Mouse (Mus musculus) limb, embryonic 11.5 days (tissue): ENCODE data around the gene Edn3. TPM values are rescaled to one million over a fixed set of nuclear protein-coding genes. Genes with fewer than 3 reads are reported as not detected.
A peak's percentile ranks its signal among the peaks of the same experiment; 100 is the strongest.

Experiments used
- ATAC-seq: fragments of 200-750 bp; cut with Nextera tagmentation; 2 replicates; pipeline ENCODE4 v1.8.0; 2017; ENCODE audit warnings: low read depth; ENCODE audit not compliant: insufficient number of reproducible peaks, low FRiP score, low TSS enrichment
- DNase-seq: peaks from one replicate; pipeline ENCODE4 v3.0.0-alpha.2; 2015; ENCODE audit warnings: low spot score
- H3K27ac ChIP-seq: fragments of 300-500 bp; sonication (generic); replicated peaks from 2 replicates; pipeline ENCODE4 v1.5.1; 2014; ENCODE audit warnings: low read depth, mild to moderate bottlenecking, low read length
- H3K27me3 ChIP-seq: fragments of 300-500 bp; sonication (generic); 2 replicates; pipeline ENCODE4 v1.6.1; 2014; ENCODE audit warnings: mild to moderate bottlenecking, low read length, mixed read lengths; ENCODE audit not compliant: control insufficient read depth, insufficient read depth
- H3K36me3 ChIP-seq: fragments of 300-500 bp; sonication (generic); 2 replicates; pipeline ENCODE4 v1.6.1; 2014; ENCODE audit warnings: mild to moderate bottlenecking, low read length, moderate library complexity, mixed read lengths; ENCODE audit not compliant: control insufficient read depth, insufficient read depth
- H3K4me1 ChIP-seq: fragments of 300-500 bp; sonication (generic); 2 replicates; pipeline ENCODE4 v1.6.1; 2014; ENCODE audit warnings: low read length, mixed read lengths; ENCODE audit not compliant: control insufficient read depth, insufficient read depth
- H3K4me2 ChIP-seq: fragments of 300-500 bp; sonication (generic); 2 replicates; pipeline ENCODE4 v1.6.1; 2014; ENCODE audit warnings: low read depth, mild to moderate bottlenecking, moderate library complexity; ENCODE audit not compliant: severe bottlenecking
- H3K4me3 ChIP-seq: fragments of 300-500 bp; sonication (generic); 2 replicates; pipeline ENCODE4 v1.5.1; 2014; ENCODE audit warnings: low read depth, low read length
- H3K9ac ChIP-seq: fragments of 300-500 bp; sonication (generic); 2 replicates; pipeline ENCODE4 v1.6.1; 2014; ENCODE audit warnings: mild to moderate bottlenecking, low read length
- H3K9me3 ChIP-seq: fragments of 300-500 bp; sonication (generic); 2 replicates; pipeline ENCODE4 v1.6.1; 2016; ENCODE audit warnings: low read length; ENCODE audit not compliant: control insufficient read depth
- WGBS: fragments of 180-500 bp; shearing (Covaris S2); extraction: QIAGEN DNeasy Blood & Tissue Kit; methylation state at CpG from one replicate; pipeline ENCODE4 v1.1.7; 2014; 5-methylcytosine and 5-hydroxymethylcytosine counted together
- polyA plus RNA-seq: library from polyadenylated mRNA; unstranded; fragments of >200 nt; fragmentation: Nextera tagmentation; extraction: Ambion mirVana; gene quantifications from 2 replicates; pipeline ENCODE4 v1.2.1, GENCODE M21; 2014

Edn3 gene
- polyA plus RNA-seq, 1 experiment from 2014 or later: 18.4 TPM

DNA sequence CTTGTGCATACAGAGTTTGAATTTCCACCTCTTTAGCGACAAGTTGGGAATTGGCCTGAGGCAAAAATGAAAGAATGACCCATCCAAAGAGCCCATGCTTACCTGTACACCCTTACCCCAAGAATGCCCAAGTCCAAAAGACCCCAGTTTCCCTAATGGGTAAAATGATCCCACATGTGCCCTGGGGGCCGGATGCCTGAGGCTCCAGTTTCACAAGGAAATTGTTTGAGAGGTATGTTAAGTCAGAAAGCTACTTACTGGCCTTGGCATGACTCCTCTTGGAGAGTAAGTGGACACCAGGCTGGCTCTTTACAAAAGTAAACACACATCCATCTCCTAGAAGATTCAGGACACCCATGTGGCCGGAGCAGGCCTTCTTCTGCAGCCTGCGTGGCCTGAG lies 21.6 kb downstream of the Edn3 start:
- Histone ChIP-seq H3K9ac (no peak overlapping the region), H3K36me3 (no peaks in the 10 kb centered on the region), H3K4me1 (peaks cover 6% of the 10 kb centered on the region; the same call in 1 of the 2 replicates), H3K9me3 (no peaks in the 10 kb centered on the region), H3K4me2 (no peak overlapping the region), H3K4me3 (no peak overlapping the region), H3K27ac (no peak overlapping the region), H3K27me3 (no peaks in the 10 kb centered on the region)
- 66% methylated on average over 4 of the region's 4 CpGs for WGBS
- ATAC-seq: no peak
- DNase-seq: no peak

- ATAC-seq (peak; percentile 31; the same call in 1 of the 2 replicates), DNase-seq (no peak)
- Histone ChIP-seq H3K4me2 (no peak overlapping the region), H3K9me3 (no peaks in the 10 kb centered on the region), H3K27me3 (no peaks in the 10 kb centered on the region), H3K36me3 (no peaks in the 10 kb centered on the region), H3K4me3 (no peak overlapping the region), H3K27ac (no peak overlapping the region), H3K4me1 (peaks cover 4% of the 10 kb centered on the region; the same call in 1 of the 2 replicates), H3K9ac (no peak overlapping the region)
- WGBS: 36% methylated on average over 5 of the region's 5 CpGs
Measured at GRCm38 (mm10) chr2:174782880-174783279, 22.5 kb downstream of the Edn3 start.

DNA sequence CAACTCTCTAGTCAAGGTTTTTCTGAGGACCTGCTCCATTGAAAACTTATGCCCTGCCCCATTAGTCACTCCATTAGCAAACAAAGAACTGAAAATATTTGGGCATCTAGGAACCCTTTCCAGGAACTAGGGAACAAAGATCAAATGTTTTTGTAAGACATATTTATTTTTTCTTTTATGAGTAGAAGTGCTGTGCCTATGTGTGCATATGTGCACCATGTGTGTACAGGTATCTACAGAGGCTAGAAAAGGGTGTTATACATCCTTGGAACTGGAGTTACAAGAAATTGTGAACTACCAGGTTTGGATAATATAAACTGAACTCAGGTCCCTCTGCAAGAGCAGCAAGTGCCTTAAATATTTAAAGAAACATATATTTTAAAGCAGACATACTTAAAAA lies 28.4 kb downstream of the Edn3 start:
- no peak overlapping the region for H3K4me2 ChIP-seq
- H3K9me3 ChIP-seq: no peaks in the 10 kb centered on the region
- ATAC-seq: no peak
- H3K4me3 ChIP-seq: no peak overlapping the region
- H3K27me3 ChIP-seq: no peaks in the 10 kb centered on the region
- no peak overlapping the region for H3K27ac ChIP-seq
- H3K36me3 ChIP-seq: no peaks in the 10 kb centered on the region
- no peak overlapping the region for H3K9ac ChIP-seq
- DNase-seq: no peak
- no peaks in the 10 kb centered on the region for H3K4me1 ChIP-seq

DNA sequence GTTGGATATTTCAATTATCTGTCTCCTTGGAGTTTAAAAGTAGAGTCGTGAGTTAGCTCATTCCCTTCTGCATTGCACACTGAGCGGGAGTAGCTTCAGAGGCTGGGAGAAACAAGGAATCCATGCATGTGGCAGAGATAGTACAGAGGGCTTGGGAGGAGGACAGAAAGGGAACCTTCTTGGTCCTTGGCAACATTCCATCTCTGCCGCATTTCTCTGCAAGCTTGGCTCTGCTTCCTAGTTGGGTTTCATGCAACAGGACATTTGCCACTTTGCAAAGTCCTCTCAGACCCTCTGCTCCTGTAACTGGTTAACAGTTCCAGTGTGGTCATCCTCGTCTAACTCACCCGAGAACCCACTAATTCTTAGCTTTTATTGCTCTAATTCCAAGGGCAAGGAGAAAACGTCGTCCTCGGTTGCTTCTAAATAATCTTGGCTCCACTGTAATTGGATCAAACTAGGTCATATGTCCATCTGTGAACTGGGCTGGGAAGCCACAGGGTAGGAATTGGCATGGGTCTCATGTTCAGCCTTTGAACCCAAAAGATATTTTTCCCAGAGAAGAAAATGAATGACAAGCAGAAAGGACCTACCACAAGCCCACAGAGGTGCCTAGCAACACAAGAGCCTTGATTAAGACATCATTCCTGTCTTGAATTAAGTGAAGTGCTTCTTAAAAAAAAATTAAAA lies 32.2 kb downstream of the Edn3 start:
- DNase-seq (no peak), ATAC-seq (no peak)
- H3K4me2 ChIP-seq: no peak overlapping the region
- H3K36me3 ChIP-seq: no peaks in the 10 kb centered on the region
- WGBS: 73% methylated on average over 8 of the region's 8 CpGs
- H3K27me3 ChIP-seq: no peaks in the 10 kb centered on the region
- no peak overlapping the region for H3K27ac ChIP-seq
- no peak overlapping the region for H3K4me3 ChIP-seq
- H3K9me3 ChIP-seq: no peaks in the 10 kb centered on the region
- no peak overlapping the region for H3K9ac ChIP-seq
- no peaks in the 10 kb centered on the region for H3K4me1 ChIP-seq

DNA sequence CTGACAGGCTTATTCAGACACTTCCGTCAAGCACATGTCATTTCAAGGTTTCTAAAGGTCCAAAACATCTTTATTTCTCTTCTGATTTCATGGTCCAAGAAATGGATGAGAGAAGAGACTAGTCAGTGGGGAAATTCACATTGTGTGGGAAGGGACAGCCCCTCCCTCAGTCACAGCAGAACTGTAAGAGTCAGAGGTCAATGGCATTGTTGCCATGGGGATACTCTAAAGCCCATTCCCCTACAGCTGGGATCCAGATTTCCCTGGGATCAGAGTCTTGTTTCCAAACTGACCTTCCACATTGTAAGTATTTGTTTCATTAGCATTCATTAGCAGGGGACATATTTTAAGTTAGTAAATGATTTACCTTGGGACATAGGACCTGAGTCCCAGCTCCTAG lies 32.8 kb downstream of the Edn3 start:
- WGBS: 87% methylated on average over 1 of the region's 1 CpGs
- H3K27ac ChIP-seq: no peak overlapping the region
- H3K9me3 ChIP-seq: no peaks in the 10 kb centered on the region
- H3K27me3 ChIP-seq: no peaks in the 10 kb centered on the region
- H3K36me3 ChIP-seq: no peaks in the 10 kb centered on the region
- DNase-seq: no peak
- H3K4me3 ChIP-seq: no peak overlapping the region
- no peak overlapping the region for H3K9ac ChIP-seq
- no peak overlapping the region for H3K4me2 ChIP-seq
- H3K4me1 ChIP-seq: no peaks in the 10 kb centered on the region
- ATAC-seq: no peak

DNA sequence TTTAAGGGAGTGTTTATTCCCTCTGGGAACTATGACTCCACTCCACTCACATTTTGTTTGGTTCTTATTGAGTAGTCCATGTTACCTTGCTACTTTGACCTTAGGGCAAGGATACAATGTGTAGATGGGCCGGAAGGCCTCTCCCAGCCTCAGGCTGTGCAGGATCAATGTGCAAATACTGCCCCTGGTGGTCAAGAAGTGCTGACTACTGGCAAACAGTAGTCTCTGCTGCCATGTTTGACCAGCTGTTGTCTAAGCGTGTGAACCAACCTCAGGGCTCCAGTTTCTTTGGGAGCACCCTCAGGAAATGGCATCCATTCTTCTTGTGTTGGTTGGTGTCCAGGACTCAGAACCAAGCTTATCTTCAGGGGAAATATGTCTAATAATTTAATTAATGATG lies 36.6 kb downstream of the Edn3 start:
- Histone ChIP-seq H3K36me3 (no peaks in the 10 kb centered on the region), H3K27ac (no peak overlapping the region), H3K4me3 (no peak overlapping the region), H3K27me3 (no peaks in the 10 kb centered on the region), H3K4me2 (no peak overlapping the region), H3K4me1 (no peaks in the 10 kb centered on the region), H3K9me3 (no peaks in the 10 kb centered on the region; the same call in 1 of the 2 replicates), H3K9ac (no peak overlapping the region)
- DNase-seq (no peak), ATAC-seq (no peak)
- 70% methylated on average over 2 of the region's 2 CpGs for WGBS

GRCm38 (mm10) chr2:174797495-174798068 lies 37.2 kb downstream of the Edn3 start:
- peak; percentile 56; the same call in 1 of the 2 replicates for ATAC-seq
- Histone ChIP-seq H3K4me2 (no peak overlapping the region), H3K27me3 (no peaks in the 10 kb centered on the region), H3K4me1 (no peaks in the 10 kb centered on the region), H3K27ac (no peak overlapping the region), H3K9me3 (no peaks in the 10 kb centered on the region; the same call in 1 of the 2 replicates), H3K36me3 (no peaks in the 10 kb centered on the region), H3K9ac (no peak overlapping the region), H3K4me3 (no peak overlapping the region)
- peak; percentile 44 for DNase-seq
- 78% methylated on average over 4 of the region's 4 CpGs for WGBS

DNA sequence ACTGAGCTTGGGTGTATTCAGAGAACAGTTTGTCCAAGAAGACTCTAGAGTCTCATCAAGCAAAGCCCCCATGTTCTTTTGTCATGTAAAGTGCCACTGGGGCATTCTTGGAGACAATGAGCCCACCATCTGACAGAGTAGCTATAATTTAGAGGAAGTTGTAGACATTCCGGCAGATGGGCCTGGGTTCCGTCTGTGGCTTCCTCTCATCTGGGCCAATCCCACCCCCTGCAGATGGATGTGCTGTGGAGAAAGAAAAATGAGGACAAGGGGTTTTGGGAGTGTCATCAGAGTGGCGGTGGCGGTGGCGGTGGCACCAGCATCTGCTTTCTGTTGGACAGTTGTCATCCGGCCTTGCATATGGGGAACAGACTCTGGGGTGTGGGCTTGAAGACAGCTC lies 42.0 kb downstream of the Edn3 start:
- 80% methylated on average over 6 of the region's 6 CpGs for WGBS
- H3K36me3 ChIP-seq: no peaks in the 10 kb centered on the region
- no peaks in the 10 kb centered on the region for H3K27me3 ChIP-seq
- H3K4me3 ChIP-seq: no peak overlapping the region
- no peak overlapping the region for H3K27ac ChIP-seq
- DNase-seq (no peak), ATAC-seq (no peak)
- H3K4me1 ChIP-seq: no peaks in the 10 kb centered on the region
- no peak overlapping the region for H3K9ac ChIP-seq
- H3K9me3 ChIP-seq: no peaks in the 10 kb centered on the region; the same call in 1 of the 2 replicates
- H3K4me2 ChIP-seq: no peak overlapping the region
